Mouse (Mus musculus) hindbrain, embryonic 16.5 days (tissue): Measurements from ENCODE around the gene Scn1b. TPM values are rescaled to one million over a fixed set of nuclear protein-coding genes. Genes with fewer than 3 reads are reported as not detected.

Source experiments
- ATAC-seq: fragments of 200-750 bp; cut with Nextera tagmentation; 2 replicates; pipeline ENCODE4 v1.8.0; 2017; ENCODE audit warnings: moderate TSS enrichment, moderate library complexity
- H3K27ac ChIP-seq: fragments of 300-500 bp; sonication (generic); 2 replicates; pipeline ENCODE4 v1.5.1; 2014; ENCODE audit warnings: low read depth, mild to moderate bottlenecking, control low read depth, low read length, moderate library complexity
- H3K27me3 ChIP-seq: fragments of 300-500 bp; sonication (generic); replicated peaks from 2 replicates; pipeline ENCODE4 v1.6.1; 2014; ENCODE audit warnings: low read length; ENCODE audit not compliant: control insufficient read depth, insufficient read depth
- H3K36me3 ChIP-seq: fragments of 300-500 bp; sonication (generic); 2 replicates; pipeline ENCODE4 v1.6.1; 2014; ENCODE audit warnings: mild to moderate bottlenecking, low read length, moderate library complexity, mixed read lengths; ENCODE audit not compliant: control insufficient read depth, insufficient read depth
- H3K4me1 ChIP-seq: fragments of 300-500 bp; sonication (generic); 2 replicates; pipeline ENCODE4 v1.6.1; 2014; ENCODE audit warnings: low read depth, low read length; ENCODE audit not compliant: control insufficient read depth, insufficient read depth
- H3K4me2 ChIP-seq: fragments of 300-500 bp; sonication (generic); 2 replicates; pipeline ENCODE4 v1.6.1; 2014; ENCODE audit warnings: mild to moderate bottlenecking, low read length, control low read depth, moderate library complexity
- H3K4me3 ChIP-seq: fragments of 300-500 bp; sonication (generic); 2 replicates; pipeline ENCODE4 v1.5.1; 2014; ENCODE audit warnings: mild to moderate bottlenecking, low read length, control low read depth, moderate library complexity
- H3K9ac ChIP-seq: fragments of 300-500 bp; sonication (generic); 2 replicates; pipeline ENCODE4 v1.6.1; 2014; ENCODE audit warnings: low read depth, mild to moderate bottlenecking, control low read depth, low read length, moderate library complexity
- H3K9me3 ChIP-seq: fragments of 300-500 bp; sonication (generic); 2 replicates; pipeline ENCODE4 v1.6.1; 2014; ENCODE audit warnings: mild to moderate bottlenecking, low read length, moderate library complexity; ENCODE audit not compliant: control insufficient read depth
- WGBS: fragments of 180-500 bp; shearing (Covaris S2); extraction: QIAGEN DNeasy Blood & Tissue Kit; methylation state at CpG from one replicate; pipeline ENCODE4 v1.1.7; 2014; 5-methylcytosine and 5-hydroxymethylcytosine counted together
- polyA plus RNA-seq: library from polyadenylated mRNA; unstranded; fragments of >200 nt; fragmentation: Nextera tagmentation; extraction: Ambion mirVana; gene quantifications from 2 replicates; pipeline ENCODE4 v1.2.1, GENCODE M21; 2015

Scn1b gene
- polyA plus RNA-seq, 1 experiment from 2014 or later: 19.0 TPM

GRCm38 (mm10) chr7:31086175-31086755 lies 40.5 kb downstream of the Scn1b start:
- 89% methylated on average over 9 of the region's 9 CpGs for WGBS
- Histone ChIP-seq H3K9me3 (no peaks in the 10 kb centered on the region), H3K27ac (no peak overlapping the region), H3K36me3 (no peaks in the 10 kb centered on the region), H3K4me2 (no peak overlapping the region), H3K4me1 (peaks cover 4% of the 10 kb centered on the region), H3K27me3 (no peaks in the 10 kb centered on the region), H3K4me3 (no peak overlapping the region), H3K9ac (no peak overlapping the region)
- no peak for ATAC-seq

- Histone ChIP-seq H3K4me1 (peaks cover 4% of the 10 kb centered on the region), H3K9me3 (no peaks in the 10 kb centered on the region), H3K9ac (no peak overlapping the region), H3K27ac (no peak overlapping the region; the same call in 1 of the 2 replicates), H3K27me3 (no peaks in the 10 kb centered on the region), H3K4me2 (no peak overlapping the region), H3K36me3 (no peaks in the 10 kb centered on the region), H3K4me3 (no peak overlapping the region)
- ATAC-seq: no peak
- WGBS: 11% methylated on average over 3 of the region's 3 CpGs
These were observed 41.6 kb downstream of the Scn1b start for GRCm38 (mm10) chr7:31085171-31085570.

- ATAC-seq: no peak
- Histone ChIP-seq H3K4me1 (peaks cover 4% of the 10 kb centered on the region), H3K9me3 (no peaks in the 10 kb centered on the region), H3K36me3 (no peaks in the 10 kb centered on the region), H3K27ac (no peak overlapping the region), H3K27me3 (no peaks in the 10 kb centered on the region), H3K9ac (no peak overlapping the region), H3K4me2 (no peak overlapping the region), H3K4me3 (no peak overlapping the region)
- WGBS: 54% methylated on average over 9 of the region's 9 CpGs
These were observed 42.7 kb downstream of the Scn1b start for GRCm38 (mm10) chr7:31084140-31084539.

- 0 out of 2 replicates have a peak, but pooled peaks have one; percentile 15 for ATAC-seq
- peaks cover 4% of the 10 kb centered on the region for H3K4me1 ChIP-seq
- H3K4me3 ChIP-seq: no peak overlapping the region
- no peak overlapping the region for H3K4me2 ChIP-seq
- WGBS: 57% methylated on average over 14 of the region's 14 CpGs
- no peaks in the 10 kb centered on the region for H3K27me3 ChIP-seq
- H3K9me3 ChIP-seq: no peaks in the 10 kb centered on the region
- H3K27ac ChIP-seq: no peak overlapping the region; the same call in 1 of the 2 replicates
- H3K9ac ChIP-seq: 0 out of 2 replicates have a peak overlapping the region, but pooled peaks have one; percentile 13
- no peaks in the 10 kb centered on the region for H3K36me3 ChIP-seq
These were observed 43.8 kb downstream of the Scn1b start for GRCm38 (mm10) chr7:31082831-31083588.

GRCm38 (mm10) chr7:31082106-31082505 lies 44.7 kb downstream of the Scn1b start:
- H3K4me3 ChIP-seq: no peak overlapping the region
- H3K4me2 ChIP-seq: no peak overlapping the region
- H3K36me3 ChIP-seq: no peaks in the 10 kb centered on the region
- no peaks in the 10 kb centered on the region for H3K9me3 ChIP-seq
- no peaks in the 10 kb centered on the region for H3K27me3 ChIP-seq
- no peak for ATAC-seq
- peaks cover 4% of the 10 kb centered on the region for H3K4me1 ChIP-seq
- no peak overlapping the region for H3K27ac ChIP-seq
- H3K9ac ChIP-seq: no peak overlapping the region

GRCm38 (mm10) chr7:31081106-31081505 lies 45.7 kb downstream of the Scn1b start:
- Histone ChIP-seq H3K9ac (no peak overlapping the region), H3K9me3 (no peaks in the 10 kb centered on the region), H3K4me3 (no peak overlapping the region), H3K27ac (no peak overlapping the region), H3K27me3 (no peaks in the 10 kb centered on the region), H3K36me3 (no peaks in the 10 kb centered on the region), H3K4me2 (no peak overlapping the region), H3K4me1 (peaks cover 4% of the 10 kb centered on the region)
- no peak for ATAC-seq
- WGBS: 34% methylated on average over 1 of the region's 1 CpGs

GRCm38 (mm10) chr7:31080611-31081010 lies 46.2 kb downstream of the Scn1b start:
- 50% methylated on average over 3 of the region's 3 CpGs for WGBS
- ATAC-seq: no peak
- no peak overlapping the region for H3K27ac ChIP-seq

GRCm38 (mm10) chr7:31079670-31080069 lies 47.1 kb downstream of the Scn1b start:
- no peaks in the 10 kb centered on the region; the same call in none of the 2 replicates for H3K4me1 ChIP-seq
- no peak overlapping the region for H3K4me2 ChIP-seq
- no peak overlapping the region for H3K9ac ChIP-seq
- ATAC-seq: no peak
- no peak overlapping the region for H3K4me3 ChIP-seq
- H3K27ac ChIP-seq: no peak overlapping the region
- H3K27me3 ChIP-seq: no peaks in the 10 kb centered on the region
- WGBS: 91% methylated on average over 8 of the region's 8 CpGs
- H3K36me3 ChIP-seq: no peaks in the 10 kb centered on the region
- H3K9me3 ChIP-seq: no peaks in the 10 kb centered on the region

More at GRCm38 (mm10) chr7:31080611-31081010, 46.2 kb downstream of the Scn1b start:
- H3K4me1 ChIP-seq: peaks cover 4% of the 10 kb centered on the region
- H3K9me3 ChIP-seq: no peaks in the 10 kb centered on the region
- no peak overlapping the region for H3K4me2 ChIP-seq
- H3K36me3 ChIP-seq: no peaks in the 10 kb centered on the region
- no peak overlapping the region for H3K9ac ChIP-seq
- H3K27me3 ChIP-seq: no peaks in the 10 kb centered on the region
- H3K4me3 ChIP-seq: no peak overlapping the region

- Histone ChIP-seq H3K9me3 (no peaks in the 10 kb centered on the region), H3K9ac (no peak overlapping the region), H3K36me3 (no peaks in the 10 kb centered on the region), H3K27me3 (no peaks in the 10 kb centered on the region), H3K4me3 (no peak overlapping the region), H3K4me2 (no peak overlapping the region), H3K4me1 (no peaks in the 10 kb centered on the region; the same call in 1 of the 2 replicates), H3K27ac (no peak overlapping the region)
- 45% methylated on average over 5 of the region's 5 CpGs for WGBS
- ATAC-seq: peak; percentile 55
These were observed 48.8 kb downstream of the Scn1b start for GRCm38 (mm10) chr7:31077885-31078445.
